Mouse (Mus musculus): Measurements from ENCODE around the gene Spink2.

DNA sequence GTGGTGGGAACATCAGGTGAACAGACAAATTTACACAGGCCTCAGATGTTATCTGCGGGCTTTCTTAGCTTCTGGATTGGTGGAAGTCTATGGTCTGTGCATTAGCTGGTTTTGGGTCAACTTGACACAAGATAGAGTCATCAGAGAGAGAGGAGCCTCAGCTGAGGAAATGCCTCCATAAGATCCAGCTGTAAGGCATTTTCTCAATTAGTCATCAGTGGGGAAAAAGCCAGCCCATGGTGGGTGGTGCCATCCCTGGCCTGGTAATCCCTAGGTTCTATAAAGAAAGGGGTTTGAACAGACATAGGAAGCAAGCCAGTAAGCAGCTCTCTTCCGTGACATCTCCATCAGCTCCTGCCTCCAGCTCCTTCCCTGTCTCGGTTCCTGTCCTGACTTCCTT lies 25.9 kb downstream of the Spink2 start:
- TF ChIP-seq POLR2A (IDR thresholded peaks at IDR 0.05; ENCODE audit: insufficient read depth, low read depth, low read length) (no peak), CTCF (IDR thresholded peaks at IDR 0.05; ENCODE audit: insufficient read depth, low read depth, low read length) (no peak)
